Mouse (Mus musculus) spleen, adult 2 months (tissue): ENCODE results near the gene Etv6. TPM values are rescaled to one million over a fixed set of nuclear protein-coding genes. Genes with fewer than 3 reads are reported as not detected.

Experiments
- DNase-seq, 2 experiments: peaks; one replicate each; pipeline versions ENCODE4 v3.0.0 to v3.0.0-alpha.2; 2012 to 2021; ENCODE audit warnings: low spot score in 2 of 2, low read depth in 1 of 2
- H3K27ac ChIP-seq: fragments of 200-500 bp; 2 replicates; pipeline ENCODE4 v1.5.1; 2012; ENCODE audit warnings: low read length, inconsistent platforms; ENCODE audit not compliant: insufficient read depth
- H3K27me3 ChIP-seq: fragments of 200-500 bp; 2 replicates; pipeline ENCODE4 v1.6.1; 2012; ENCODE audit warnings: mild to moderate bottlenecking, moderate library complexity, low read length, inconsistent platforms; ENCODE audit not compliant: control insufficient read depth, insufficient read depth
- H3K36me3 ChIP-seq: fragments of 200-500 bp; 2 replicates; pipeline ENCODE4 v1.6.1; 2012; ENCODE audit warnings: mild to moderate bottlenecking, low read length, inconsistent platforms; ENCODE audit not compliant: control insufficient read depth, insufficient read depth
- H3K4me1 ChIP-seq: fragments of 200-500 bp; 2 replicates; pipeline ENCODE4 v1.6.1; 2011; ENCODE audit warnings: inconsistent platforms; ENCODE audit not compliant: control insufficient read depth, insufficient read depth, insufficient read length
- H3K4me3 ChIP-seq: fragments of 200-500 bp; 2 replicates; pipeline ENCODE4 v1.5.1; 2011; ENCODE audit warnings: mild to moderate bottlenecking, inconsistent platforms; ENCODE audit not compliant: insufficient read depth, insufficient read length; ENCODE audit errors: extremely low read depth
- CTCF ChIP-seq: fragments of 200-500 bp; IDR thresholded peaks from 2 replicates; pipeline ENCODE4 v1.5.1; 2011; ENCODE audit warnings: mild to moderate bottlenecking, inconsistent platforms; ENCODE audit not compliant: insufficient read depth, insufficient read length, insufficient replicate concordance; ENCODE audit errors: extremely low read depth
- POLR2A ChIP-seq: fragments of 200-500 bp; IDR thresholded peaks from 2 replicates; pipeline ENCODE4 v1.6.1; 2011; ENCODE audit warnings: low read depth, low read length, inconsistent platforms
- WGBS: fragments of 180-500 bp; shearing (Covaris S2); methylation state at CpG from one replicate; pipeline ENCODE4 v1.1.7; 2018; 5-methylcytosine and 5-hydroxymethylcytosine counted together
- polyA plus RNA-seq: library from polyadenylated mRNA; depleted of rRNA; stranded (reverse); fragments of >200 nt; gene quantifications from 2 replicates; pipeline ENCODE4 v1.2.3, GENCODE M21; 2012

Gene Etv6
- polyA plus RNA-seq, 1 experiment, result 21.6 TPM

- Histone ChIP-seq H3K36me3 (no peaks in the 10 kb centered on the region), H3K4me1 (peaks cover 4% of the 10 kb centered on the region; the same call in 1 of the 2 replicates), H3K27me3 (no peaks in the 10 kb centered on the region), H3K4me3 (no peak overlapping the region), H3K27ac (no peak overlapping the region)
- no peak for DNase-seq
- no peak for TF ChIP-seq CTCF
- TF ChIP-seq POLR2A, result no peak
- 41% methylated on average over 5 of the region's 5 CpGs for WGBS
Observed at GRCm38 (mm10) chr6:134122945-134123344, 87.4 kb downstream of the Etv6 start.

GRCm38 (mm10) chr6:134123474-134123873 lies 88.0 kb downstream of the Etv6 start:
- TF ChIP-seq CTCF, result no peak
- no peaks in the 10 kb centered on the region for H3K36me3 ChIP-seq
- no peak for DNase-seq
- H3K27me3 ChIP-seq, result no peaks in the 10 kb centered on the region
- H3K27ac ChIP-seq, result no peak overlapping the region
- WGBS, result 86% methylated on average over 7 of the region's 7 CpGs
- peaks cover 4% of the 10 kb centered on the region; the same call in 1 of the 2 replicates for H3K4me1 ChIP-seq
- H3K4me3 ChIP-seq, result no peak overlapping the region

GRCm38 (mm10) chr6:134124256-134124655 lies 88.8 kb downstream of the Etv6 start:
- H3K36me3 ChIP-seq, result peaks cover 4% of the 10 kb centered on the region; the same call in 1 of the 2 replicates
- peaks cover 3% of the 10 kb centered on the region; the same call in 1 of the 2 replicates for H3K4me1 ChIP-seq
- H3K27me3 ChIP-seq, result no peaks in the 10 kb centered on the region
- TF ChIP-seq CTCF (no peak), POLR2A (no peak)
- H3K27ac ChIP-seq, result no peak overlapping the region
- H3K4me3 ChIP-seq, result no peak overlapping the region
- DNase-seq, result no peak
- WGBS, result 90% methylated on average over 10 of the region's 10 CpGs

- no peaks in the 10 kb centered on the region for H3K27me3 ChIP-seq
- H3K4me1 ChIP-seq, result no peaks in the 10 kb centered on the region
- no peak for DNase-seq
- TF ChIP-seq CTCF (no peak), POLR2A (no peak)
- peaks cover 4% of the 10 kb centered on the region; the same call in 1 of the 2 replicates for H3K36me3 ChIP-seq
- H3K4me3 ChIP-seq, result no peak overlapping the region
- no peak overlapping the region for H3K27ac ChIP-seq
- 95% methylated on average over 6 of the region's 6 CpGs for WGBS
Observed at GRCm38 (mm10) chr6:134127996-134128395, 92.5 kb downstream of the Etv6 start.

GRCm38 (mm10) chr6:134128594-134128993 lies 93.1 kb downstream of the Etv6 start:
- Histone ChIP-seq H3K27me3 (no peaks in the 10 kb centered on the region), H3K36me3 (peaks cover 4% of the 10 kb centered on the region; the same call in 1 of the 2 replicates), H3K4me3 (no peak overlapping the region), H3K4me1 (no peaks in the 10 kb centered on the region), H3K27ac (no peak overlapping the region)
- DNase-seq, result no peak
- no peak for TF ChIP-seq POLR2A
- TF ChIP-seq CTCF, result no peak
- 95% methylated on average over 13 of the region's 13 CpGs for WGBS

- TF ChIP-seq POLR2A, result no peak
- TF ChIP-seq CTCF, result no peak
- Histone ChIP-seq H3K27me3 (no peaks in the 10 kb centered on the region), H3K4me1 (no peaks in the 10 kb centered on the region; the same call in 1 of the 2 replicates), H3K4me3 (no peak overlapping the region), H3K27ac (no peak overlapping the region), H3K36me3 (peaks cover 4% of the 10 kb centered on the region; the same call in 1 of the 2 replicates)
- WGBS, result 85% methylated on average over 7 of the region's 7 CpGs
- DNase-seq, result no peak
Observed at GRCm38 (mm10) chr6:134129848-134130247, 94.3 kb downstream of the Etv6 start.

GRCm38 (mm10) chr6:134130816-134131215 lies 95.3 kb downstream of the Etv6 start:
- WGBS, result 78% methylated on average over 5 of the region's 5 CpGs
- H3K36me3 ChIP-seq, result peaks cover 4% of the 10 kb centered on the region; the same call in 1 of the 2 replicates
- DNase-seq, result no peak
- no peak for TF ChIP-seq CTCF
- no peak for TF ChIP-seq POLR2A
- H3K4me3 ChIP-seq, result no peak overlapping the region
- no peaks in the 10 kb centered on the region; the same call in 1 of the 2 replicates for H3K4me1 ChIP-seq
- H3K27me3 ChIP-seq, result no peaks in the 10 kb centered on the region
- H3K27ac ChIP-seq, result no peak overlapping the region
